Mouse (Mus musculus) kidney, adult 18-20 months (tissue): ENCODE data around the gene Ino80e.

ENCODE experiments used
- DNase-seq: peaks from one replicate; pipeline ENCODE4 v3.0.0; 2021

The Ino80e gene

DNA sequence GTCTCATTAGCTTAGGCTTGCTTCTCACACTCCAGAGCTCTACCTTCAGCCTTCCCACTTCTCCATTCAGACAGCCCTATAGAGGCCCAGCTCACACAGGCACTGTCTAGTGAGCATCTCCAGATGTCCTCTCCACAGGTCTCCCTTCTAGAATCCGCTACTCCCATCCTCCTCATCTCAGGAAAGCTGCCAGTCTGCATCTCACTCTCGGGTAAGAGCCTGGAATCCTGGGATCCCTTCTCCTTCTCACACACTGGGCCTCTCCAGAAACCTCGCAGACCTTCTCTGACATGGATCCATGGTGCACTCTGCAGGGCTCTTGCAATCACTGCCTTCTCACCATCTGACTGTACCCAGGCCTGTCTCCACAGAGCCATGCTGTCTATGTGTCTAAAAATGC lies 6.5 kb downstream of the Ino80e start:
- no peak for DNase-seq

GRCm38 (mm10) chr7:126853454-126853853 lies 8.7 kb downstream of the Ino80e start:
- DNase-seq: peak; percentile 70

GRCm38 (mm10) chr7:126851192-126851591 lies 11.0 kb downstream of the Ino80e start:
- no peak for DNase-seq

DNA sequence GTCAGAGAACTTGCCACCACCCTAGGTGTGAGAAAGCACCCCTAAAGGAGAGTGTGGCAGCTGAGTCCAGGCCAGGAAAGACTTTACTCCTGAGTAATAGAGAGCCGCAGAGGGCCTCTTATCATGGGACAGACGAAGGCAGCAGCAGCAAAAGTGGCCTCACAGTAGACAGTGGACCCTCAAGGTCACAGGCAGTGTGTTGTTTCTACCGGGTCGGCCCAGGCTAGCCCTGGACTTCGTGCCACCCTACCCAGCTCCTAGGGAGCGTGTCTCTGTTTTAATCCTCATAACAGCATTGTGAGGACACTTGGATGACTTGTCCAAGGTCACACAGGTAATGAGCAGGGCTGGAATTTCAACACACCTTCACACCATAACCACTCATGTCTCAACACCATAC lies 12.0 kb downstream of the Ino80e start:
- DNase-seq: no peak

DNA sequence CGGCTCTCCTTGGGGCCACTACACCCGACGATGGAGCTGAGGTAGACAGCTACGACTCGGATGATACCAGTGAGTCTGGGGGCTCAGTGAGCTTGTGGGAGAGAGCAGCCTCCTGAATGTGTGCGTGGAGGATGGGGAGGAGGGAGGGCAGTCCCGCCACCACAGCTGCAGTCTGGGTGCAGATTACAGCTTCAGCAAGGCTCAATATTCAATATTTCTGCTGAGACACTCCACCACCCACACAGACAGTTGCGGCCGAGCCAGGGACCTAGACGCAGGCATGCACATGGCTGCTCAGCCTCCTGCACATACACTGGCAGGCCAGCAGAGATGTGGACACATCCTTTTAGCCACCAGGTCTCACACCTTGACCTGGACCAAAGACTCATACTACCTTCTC lies 13.4 kb downstream of the Ino80e start:
- no peak for DNase-seq

DNA sequence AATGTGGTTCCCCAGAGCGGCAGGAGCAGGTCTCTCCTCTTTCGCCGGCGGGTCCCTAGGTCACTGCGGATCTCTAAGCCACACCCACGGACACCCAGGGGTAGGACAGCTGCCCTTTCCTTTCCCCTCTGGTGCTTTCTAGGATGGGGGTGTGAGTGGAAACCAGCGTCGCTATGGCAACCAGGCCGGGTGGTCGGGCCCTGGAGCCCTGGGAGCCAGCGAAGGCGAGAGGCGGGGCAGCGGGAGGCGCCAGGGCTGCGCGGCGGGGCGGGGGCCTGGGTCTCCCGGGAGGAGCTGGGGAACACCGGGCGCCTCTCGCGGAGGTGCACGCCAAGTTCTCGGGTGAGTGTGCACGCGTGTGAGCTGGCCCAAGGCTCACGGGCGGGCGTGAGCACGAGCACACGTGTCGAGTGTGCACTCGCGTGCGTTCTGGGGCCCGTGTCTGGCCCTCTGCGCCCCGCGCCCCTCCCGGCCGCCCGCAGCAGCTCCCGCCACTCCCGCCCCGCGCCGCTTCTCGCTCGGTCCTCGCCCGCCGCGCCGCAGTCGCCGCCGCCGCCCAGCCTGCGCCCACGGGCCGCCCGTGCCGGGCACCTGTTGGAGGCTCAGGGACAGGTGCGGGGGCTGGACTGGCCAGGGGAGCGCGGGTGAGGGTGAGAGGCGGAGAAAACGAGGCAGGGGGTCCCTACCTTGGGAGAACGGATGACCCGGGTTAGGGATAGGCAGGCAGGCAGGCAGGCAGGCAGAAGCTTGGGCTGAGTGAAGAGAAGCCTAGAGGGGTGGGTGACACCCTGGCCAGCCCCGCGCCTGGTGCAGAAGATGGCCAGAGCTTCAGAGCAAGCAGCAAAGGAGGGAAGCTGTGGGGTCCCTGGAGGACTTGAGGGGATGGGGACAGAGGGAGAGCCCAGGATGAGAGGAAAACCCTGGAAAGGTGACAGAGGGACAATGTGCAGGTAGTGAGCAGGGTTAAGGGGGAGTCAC lies 14.5 kb downstream of the Ino80e start:
- DNase-seq: no peak

DNA sequence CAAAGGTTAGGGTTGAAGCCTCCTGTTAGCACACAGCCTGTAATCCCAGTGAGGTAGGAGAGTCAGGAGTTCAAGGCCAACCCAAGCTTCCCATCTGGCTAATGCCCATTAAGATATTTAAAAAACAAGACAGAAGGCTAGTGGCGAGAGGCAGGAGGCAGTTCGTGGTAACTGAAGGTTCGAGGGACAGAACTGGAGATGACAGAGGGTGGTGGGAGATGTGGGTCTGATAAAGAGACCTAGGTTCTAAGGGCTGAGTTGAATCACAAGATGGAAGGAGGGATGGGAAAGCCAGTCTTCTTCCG lies 15.1 kb downstream of the Ino80e start, which contains the start of gene Doc2a:
TSS of gene Doc2a (plus strand) at position 301 of the 305 bp plus-strand sequence.
- DNase-seq: no peak

DNA sequence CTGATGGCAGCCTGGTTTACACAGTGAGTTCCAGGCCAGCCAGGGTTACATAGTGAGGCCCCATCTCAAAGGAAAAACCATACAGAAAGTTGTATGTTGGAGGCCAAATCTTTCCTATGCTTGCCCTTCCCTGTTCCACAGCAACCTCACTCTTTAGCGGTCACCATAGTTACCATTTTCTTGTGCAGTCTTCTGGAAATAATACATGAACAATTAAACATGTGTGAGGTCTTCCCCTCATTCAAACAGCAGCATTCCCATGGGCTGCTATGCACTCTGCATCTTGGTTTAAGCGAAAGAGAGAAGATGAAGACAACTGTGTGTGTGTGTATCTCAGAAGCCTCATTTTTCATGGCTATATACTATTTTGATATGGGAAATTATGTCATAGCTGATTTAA lies 16.7 kb downstream of the Ino80e start:
- no peak for DNase-seq

DNA sequence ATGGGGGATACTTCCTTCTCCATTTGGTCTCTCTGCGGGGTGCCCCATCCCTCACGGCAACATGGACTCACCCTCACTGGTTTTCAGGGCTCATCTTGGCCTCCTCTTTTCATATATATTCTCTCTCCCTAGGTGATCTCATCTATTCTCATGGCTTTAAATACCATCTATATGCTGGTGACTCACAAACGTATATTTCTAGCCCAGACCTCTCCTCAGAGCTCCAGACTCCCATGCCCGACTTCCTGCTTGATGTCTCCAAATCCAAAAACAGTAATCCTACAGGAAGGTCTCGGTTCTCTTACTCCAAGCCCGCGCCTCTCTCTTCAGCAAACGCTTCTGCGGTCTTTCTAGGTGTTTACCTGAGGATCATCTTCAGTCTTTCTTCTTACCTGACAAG lies 18.9 kb downstream of the Ino80e start:
- no peak for DNase-seq

GRCm38 (mm10) chr7:126833294-126833693 lies 28.9 kb downstream of the Ino80e start:
- DNase-seq: no peak

GRCm38 (mm10) chr7:126832036-126832598 lies 30.1 kb downstream of the Ino80e start:
- peak; percentile 83 for DNase-seq

- no peak for DNase-seq
Observed at GRCm38 (mm10) chr7:126831539-126831938, 30.6 kb downstream of the Ino80e start, which contains the start of gene 4930451I11Rik. Gene 4930451I11Rik, minus strand, starts transcription at chr7:126831639.

GRCm38 (mm10) chr7:126825952-126826351 lies 36.2 kb downstream of the Ino80e start:
- no peak for DNase-seq

DNA sequence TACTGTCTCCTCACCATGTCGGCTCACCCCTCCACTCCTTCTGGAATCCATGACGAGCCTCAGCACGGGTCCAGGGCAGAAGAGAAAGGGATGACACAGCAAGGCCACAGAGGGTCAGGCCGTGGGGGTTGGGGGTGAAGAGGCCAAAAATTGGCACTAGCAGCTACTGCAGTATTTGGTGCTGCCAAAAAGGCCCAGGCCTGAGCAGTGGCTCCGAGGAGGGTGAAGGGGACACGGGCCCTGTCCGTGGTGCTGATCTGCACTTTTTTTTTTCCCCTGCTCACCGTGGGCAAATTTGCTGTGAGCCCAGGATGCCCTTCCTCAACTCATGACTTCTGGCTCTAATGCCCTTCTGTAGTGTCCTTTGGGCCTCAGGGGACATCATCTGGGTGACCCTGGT lies 36.8 kb downstream of the Ino80e start:
- DNase-seq: no peak

DNA sequence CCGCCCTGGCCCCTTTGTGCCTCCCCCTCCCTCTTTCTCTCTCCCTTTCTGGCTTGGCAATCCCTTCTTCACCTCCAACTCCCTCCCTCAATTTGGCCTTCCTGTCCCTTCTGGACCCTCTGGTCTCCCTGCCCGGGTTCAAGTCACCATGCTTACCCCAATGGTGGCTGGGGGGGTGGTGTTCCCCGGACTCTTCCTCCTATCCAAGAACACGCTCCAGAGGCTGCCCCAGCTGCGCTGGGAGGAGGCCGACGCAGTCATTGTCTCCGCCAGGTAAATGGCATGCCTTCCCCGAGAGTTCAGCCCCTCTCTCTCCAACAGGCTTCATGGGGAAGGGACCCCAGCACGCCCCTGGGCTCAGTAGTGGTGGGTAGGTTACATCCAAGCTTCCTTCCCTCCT lies 38.2 kb downstream of the Ino80e start:
- no peak for DNase-seq

DNA sequence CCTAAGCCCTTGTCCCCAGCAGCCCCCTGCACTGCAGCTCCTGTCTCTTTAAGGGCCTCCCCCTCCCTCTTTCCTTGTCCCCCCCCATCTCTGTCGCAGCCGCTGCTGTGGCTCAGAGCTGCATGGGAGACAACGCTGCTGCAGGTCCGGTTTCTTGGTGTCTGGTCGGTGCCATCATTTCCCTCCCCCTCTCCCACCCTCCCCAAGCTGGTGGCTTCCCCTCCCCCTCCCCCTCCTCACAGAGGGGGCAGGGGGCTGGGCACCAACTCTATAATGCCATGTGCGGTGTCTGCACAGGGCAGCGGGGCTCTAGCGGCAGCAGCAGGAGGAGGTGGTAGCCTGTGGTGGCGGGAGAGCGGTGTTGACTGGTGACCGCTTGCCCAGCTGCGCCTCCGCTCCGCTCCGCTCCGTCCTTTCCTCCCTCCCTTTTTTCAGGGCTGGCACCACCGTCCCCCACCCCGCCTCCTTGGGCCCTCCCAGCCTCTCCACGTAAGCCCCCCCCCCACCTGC lies 38.9 kb downstream of the Ino80e start:
- DNase-seq: no peak

DNA sequence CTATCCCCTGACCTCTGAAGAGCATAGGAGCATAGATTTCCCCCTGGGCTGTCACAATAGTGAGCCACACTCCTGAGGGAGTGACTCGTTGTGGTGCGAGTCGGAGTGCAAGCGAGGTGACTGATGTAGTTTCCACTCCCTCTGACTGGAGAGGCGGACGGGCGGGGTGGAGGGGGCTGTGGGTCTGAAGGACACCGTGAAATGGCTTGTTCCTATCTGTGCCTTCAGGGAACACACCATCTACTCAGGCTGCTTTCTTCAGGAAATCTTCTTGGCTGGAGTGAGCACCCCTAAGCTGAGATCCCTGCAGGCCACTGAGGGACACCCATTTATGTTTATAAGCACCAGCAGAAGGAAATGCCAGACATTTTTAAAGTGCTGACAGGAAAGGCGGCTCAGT lies 39.4 kb downstream of the Ino80e start:
- peak; percentile 13 for DNase-seq

- peak; percentile 86 for DNase-seq
Observed at GRCm38 (mm10) chr7:126821835-126822511, 40.2 kb downstream of the Ino80e start.

GRCm38 (mm10) chr7:126818818-126819217 lies 43.4 kb downstream of the Ino80e start:
- DNase-seq: no peak

DNA sequence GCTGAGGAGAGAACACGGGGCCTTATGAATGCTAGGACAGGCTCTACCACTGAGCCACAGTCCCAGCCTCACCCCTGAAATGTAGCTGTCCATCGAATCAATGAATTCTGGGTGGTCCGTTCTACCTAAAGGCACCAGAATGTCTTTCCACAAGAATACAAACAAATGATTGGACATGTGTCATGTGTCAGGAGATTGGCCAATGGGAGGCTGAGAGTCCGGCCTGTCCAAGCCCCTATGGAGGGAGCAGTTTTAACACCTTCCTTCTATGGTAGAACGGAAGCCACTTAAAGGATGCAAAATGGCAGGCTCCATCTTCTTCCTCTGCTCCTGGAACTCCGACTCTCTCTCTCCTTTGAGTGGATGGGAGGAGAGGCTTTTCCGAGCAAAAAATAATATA lies 44.6 kb downstream of the Ino80e start:
- no peak for DNase-seq

DNA sequence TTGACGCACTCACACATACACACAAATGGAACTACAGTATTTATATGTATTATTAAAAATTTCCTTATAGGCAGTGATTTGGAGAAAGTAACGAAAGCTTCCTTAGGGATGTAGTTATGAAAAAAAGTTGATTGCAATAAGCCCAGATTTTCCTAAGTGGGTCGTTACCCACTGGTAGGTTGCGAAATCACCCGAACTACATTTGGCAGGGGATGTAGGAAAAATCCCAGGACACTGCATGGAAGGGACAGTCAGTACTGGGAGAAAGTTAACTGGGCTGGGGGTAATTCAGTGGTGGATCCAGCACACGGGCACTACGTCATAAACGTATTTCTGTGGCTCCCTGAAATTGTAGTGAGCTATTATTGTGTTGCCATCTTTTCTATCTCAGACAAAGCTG lies 45.7 kb downstream of the Ino80e start:
- DNase-seq: no peak

DNA sequence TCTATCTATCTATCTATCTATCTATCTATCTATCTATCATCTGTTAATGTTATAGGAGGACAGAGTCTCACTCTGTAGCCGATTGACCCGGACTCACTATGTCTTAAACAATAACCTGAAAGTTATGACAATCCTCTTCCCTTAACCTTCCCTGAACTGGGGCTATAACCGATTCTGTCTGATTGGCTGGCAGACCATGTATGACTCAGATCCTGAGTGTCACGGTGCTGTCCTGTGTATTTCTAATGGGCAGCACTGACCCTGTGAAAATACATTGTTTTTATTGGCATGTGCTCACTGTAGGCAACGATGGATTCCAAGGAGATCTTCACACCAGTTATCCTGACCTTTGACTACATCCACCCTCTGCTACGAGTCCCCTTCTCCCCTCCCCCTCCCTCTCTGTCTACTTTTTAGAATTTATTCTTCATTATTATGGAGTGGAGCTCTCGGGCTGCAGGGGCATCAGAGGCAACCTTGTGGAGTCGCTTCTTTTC lies 46.4 kb downstream of the Ino80e start:
- no peak for DNase-seq

DNA sequence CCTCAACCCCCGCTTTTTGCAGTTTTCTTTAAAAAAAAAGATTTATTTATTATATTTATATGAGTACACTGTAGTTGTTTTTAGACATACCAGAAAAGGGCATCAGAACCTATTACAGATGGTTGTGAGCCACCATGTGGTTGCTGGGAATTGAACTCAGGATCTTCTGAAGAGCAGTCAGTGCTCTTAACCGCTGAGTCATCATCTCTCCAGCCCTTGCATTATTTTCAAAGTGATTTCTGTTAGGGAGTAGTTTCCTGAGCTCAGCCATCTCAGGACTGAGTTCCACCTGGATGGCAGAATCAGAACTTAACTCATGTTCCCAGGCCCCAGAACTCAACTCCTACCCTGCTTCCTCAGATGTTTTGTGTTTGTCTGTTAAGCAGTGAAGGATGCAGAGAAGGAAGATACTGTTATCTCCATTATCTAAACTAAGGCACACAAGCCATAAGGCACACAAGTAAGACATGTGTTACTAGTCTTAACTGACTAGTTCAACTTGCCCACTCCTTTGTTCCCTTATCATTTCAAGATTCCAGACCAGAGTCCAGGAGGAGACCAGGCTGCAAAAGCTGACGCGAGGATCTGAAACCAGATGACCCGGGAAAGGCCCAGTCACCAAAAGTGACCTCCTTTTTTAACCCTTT lies 52.3 kb downstream of the Ino80e start:
- no peak for DNase-seq
